Mouse (Mus musculus): ENCODE data around the gene 4930507D05Rik. TPM values are rescaled to one million over a fixed set of nuclear protein-coding genes. Genes with fewer than 3 reads are reported as not detected.
"Not testable (repeated sequence)": the region's sequence is repeated elsewhere in the genome, so short reads cannot be mapped to it uniquely, and the experiment has no call there.

4930507D05Rik gene
- polyA plus RNA-seq, 1 experiment: not detected

- TF ChIP-seq CTCF (IDR thresholded peaks at IDR 0.05; ENCODE audit: control insufficient read depth, insufficient read depth, low read length) (no peak), POLR2A (IDR thresholded peaks at IDR 0.05; ENCODE audit: borderline replicate concordance, control insufficient read depth, low read depth, low read length) (no peak)
- Histone ChIP-seq H3K4me1 (ENCODE audit: control insufficient read depth, insufficient read depth, low read length) (no peaks in the 10 kb centered on the region), H3K27ac (ENCODE audit: control insufficient read depth, insufficient read depth, low read depth, low read length, poor library complexity) (no peak overlapping the region), H3K4me3 (replicated peaks; ENCODE audit: control insufficient read depth, low read depth, low read length) (no peak overlapping the region)
- 87% methylated on average over 7 of the region's 7 CpGs for WGBS
Measured at GRCm38 (mm10) chr10:62418831-62419356, 30.4 kb upstream of the 4930507D05Rik start.

GRCm38 (mm10) chr10:62419422-62419821 lies 29.9 kb upstream of the 4930507D05Rik start:
- no peak overlapping the region for H3K4me3 ChIP-seq (replicated peaks; ENCODE audit: control insufficient read depth, low read depth, low read length)

GRCm38 (mm10) chr10:62420399-62420798 lies 28.9 kb upstream of the 4930507D05Rik start:
- H3K27ac ChIP-seq (ENCODE audit: control insufficient read depth, insufficient read depth, low read depth, low read length, poor library complexity): no peak overlapping the region
- 44% methylated on average over 6 of the region's 6 CpGs for WGBS

More at GRCm38 (mm10) chr10:62419422-62419821, 29.9 kb upstream of the 4930507D05Rik start:
- Histone ChIP-seq H3K27ac (ENCODE audit: control insufficient read depth, insufficient read depth, low read depth, low read length, poor library complexity) (no peak overlapping the region), H3K4me1 (ENCODE audit: control insufficient read depth, insufficient read depth, low read length) (no peaks in the 10 kb centered on the region)
- no peak for TF ChIP-seq CTCF (IDR thresholded peaks at IDR 0.05; ENCODE audit: control insufficient read depth, insufficient read depth, low read length)
- no peak for TF ChIP-seq POLR2A (IDR thresholded peaks at IDR 0.05; ENCODE audit: borderline replicate concordance, control insufficient read depth, low read depth, low read length)
- WGBS: 82% methylated on average over 5 of the region's 5 CpGs

GRCm38 (mm10) chr10:62421127-62421526 lies 28.2 kb upstream of the 4930507D05Rik start:
- 87% methylated on average over 3 of the region's 3 CpGs for WGBS
- TF ChIP-seq POLR2A (IDR thresholded peaks at IDR 0.05; ENCODE audit: borderline replicate concordance, control insufficient read depth, low read depth, low read length) (no peak), CTCF (IDR thresholded peaks at IDR 0.05; ENCODE audit: control insufficient read depth, insufficient read depth, low read length) (no peak)
- no peak overlapping the region for H3K4me3 ChIP-seq (replicated peaks; ENCODE audit: control insufficient read depth, low read depth, low read length)
- no peak overlapping the region for H3K27ac ChIP-seq (ENCODE audit: control insufficient read depth, insufficient read depth, low read depth, low read length, poor library complexity)
- no peaks in the 10 kb centered on the region for H3K4me1 ChIP-seq (ENCODE audit: control insufficient read depth, insufficient read depth, low read length)

More at GRCm38 (mm10) chr10:62420399-62420798, 28.9 kb upstream of the 4930507D05Rik start:
- H3K4me3 ChIP-seq (replicated peaks; ENCODE audit: control insufficient read depth, low read depth, low read length): no peak overlapping the region
- TF ChIP-seq CTCF (IDR thresholded peaks at IDR 0.05; ENCODE audit: control insufficient read depth, insufficient read depth, low read length): no peak
- H3K4me1 ChIP-seq (ENCODE audit: control insufficient read depth, insufficient read depth, low read length): no peaks in the 10 kb centered on the region

GRCm38 (mm10) chr10:62422255-62422654 lies 27.0 kb upstream of the 4930507D05Rik start, which contains the start of gene Hkdc1:
Gene Hkdc1, minus strand, starts transcription at chr10:62422491.
- Histone ChIP-seq H3K4me3 (replicated peaks; ENCODE audit: control insufficient read depth, low read depth, low read length) (no peak within 1 kb of the TSS), H3K4me1 (ENCODE audit: control insufficient read depth, insufficient read depth, low read length) (no peaks in the 10 kb centered on the region), H3K27ac (ENCODE audit: control insufficient read depth, insufficient read depth, low read depth, low read length, poor library complexity) (no peak within 1 kb of the TSS)
- TF ChIP-seq CTCF (IDR thresholded peaks at IDR 0.05; ENCODE audit: control insufficient read depth, insufficient read depth, low read length) (no peak), POLR2A (IDR thresholded peaks at IDR 0.05; ENCODE audit: borderline replicate concordance, control insufficient read depth, low read depth, low read length) (no peak)
- WGBS: 73% methylated on average over 15 of the region's 15 CpGs

- H3K27ac ChIP-seq (ENCODE audit: control insufficient read depth, insufficient read depth, low read depth, low read length, poor library complexity): no peak overlapping the region
- no peak for TF ChIP-seq POLR2A (IDR thresholded peaks at IDR 0.05; ENCODE audit: borderline replicate concordance, control insufficient read depth, low read depth, low read length)
- no peak for TF ChIP-seq CTCF (IDR thresholded peaks at IDR 0.05; ENCODE audit: control insufficient read depth, insufficient read depth, low read length)
- no peaks in the 10 kb centered on the region for H3K4me1 ChIP-seq (ENCODE audit: control insufficient read depth, insufficient read depth, low read length)
- no peak overlapping the region for H3K4me3 ChIP-seq (replicated peaks; ENCODE audit: control insufficient read depth, low read depth, low read length)
- WGBS: 67% methylated on average over 9 of the region's 9 CpGs
Measured at GRCm38 (mm10) chr10:62425081-62425871, 24.0 kb upstream of the 4930507D05Rik start.

- 69% methylated on average over 5 of the region's 5 CpGs for WGBS
- Histone ChIP-seq H3K4me1 (ENCODE audit: control insufficient read depth, insufficient read depth, low read length) (no peaks in the 10 kb centered on the region), H3K27ac (ENCODE audit: control insufficient read depth, insufficient read depth, low read depth, low read length, poor library complexity) (no peak overlapping the region), H3K4me3 (replicated peaks; ENCODE audit: control insufficient read depth, low read depth, low read length) (no peak overlapping the region)
- no peak for TF ChIP-seq CTCF (IDR thresholded peaks at IDR 0.05; ENCODE audit: control insufficient read depth, insufficient read depth, low read length)
- no peak for TF ChIP-seq POLR2A (IDR thresholded peaks at IDR 0.05; ENCODE audit: borderline replicate concordance, control insufficient read depth, low read depth, low read length)
Measured at GRCm38 (mm10) chr10:62430427-62430826, 18.9 kb upstream of the 4930507D05Rik start.

- peak overlapping the region; percentile 95 for H3K4me3 ChIP-seq (replicated peaks; ENCODE audit: control insufficient read depth, low read depth, low read length)
- peaks cover 1% of the 10 kb centered on the region; the same call in 1 of the 2 replicates for H3K4me1 ChIP-seq (ENCODE audit: control insufficient read depth, insufficient read depth, low read length)
- 36% methylated on average over 18 of the region's 18 CpGs for WGBS
- no peak for TF ChIP-seq CTCF (IDR thresholded peaks at IDR 0.05; ENCODE audit: control insufficient read depth, insufficient read depth, low read length)
- no peak for TF ChIP-seq POLR2A (IDR thresholded peaks at IDR 0.05; ENCODE audit: borderline replicate concordance, control insufficient read depth, low read depth, low read length)
- no peak overlapping the region; the same call in 1 of the 2 replicates for H3K27ac ChIP-seq (ENCODE audit: control insufficient read depth, insufficient read depth, low read depth, low read length, poor library complexity)
Measured at GRCm38 (mm10) chr10:62450280-62450640, 971 bp downstream of the 4930507D05Rik start.

GRCm38 (mm10) chr10:62452001-62452400 lies 2.7 kb downstream of the 4930507D05Rik start:
- 84% methylated on average over 11 of the region's 11 CpGs for WGBS
- not testable (repeated sequence) for H3K4me1 ChIP-seq (ENCODE audit: control insufficient read depth, insufficient read depth, low read length)

More at GRCm38 (mm10) chr10:62452001-62452400, 2.7 kb downstream of the 4930507D05Rik start:
- H3K27ac ChIP-seq (ENCODE audit: control insufficient read depth, insufficient read depth, low read depth, low read length, poor library complexity); H3K4me3 ChIP-seq (replicated peaks; ENCODE audit: control insufficient read depth, low read depth, low read length): not testable (repeated sequence)

Measured in bone marrow, adult 2 months (tissue).